Mouse (Mus musculus) heart, embryonic 10.5 days (tissue): ENCODE measurements around the gene Cfap97d1. TPM values are rescaled to one million over a fixed set of nuclear protein-coding genes. Genes with fewer than 3 reads are reported as not detected.
A peak's percentile ranks its signal among the peaks of the same experiment; 100 is the strongest.

Source experiments
- DNase-seq: peaks from one replicate; pipeline ENCODE4 v3.0.0-alpha.2; 2017; ENCODE audit warnings: low spot score
- H3K27ac ChIP-seq: fragments of 300-500 bp; sonication (generic); 2 replicates; pipeline ENCODE4 v1.5.1; 2016; ENCODE audit warnings: mild to moderate bottlenecking
- H3K27me3 ChIP-seq: fragments of 300-500 bp; sonication (generic); 2 replicates; pipeline ENCODE4 v1.6.1; 2016; ENCODE audit warnings: mild to moderate bottlenecking; ENCODE audit not compliant: poor library complexity, insufficient read depth, severe bottlenecking
- H3K36me3 ChIP-seq: fragments of 300-500 bp; sonication (generic); 2 replicates; pipeline ENCODE4 v1.6.1; 2016; ENCODE audit warnings: mild to moderate bottlenecking, moderate library complexity
- H3K4me1 ChIP-seq: fragments of 300-500 bp; sonication (generic); 2 replicates; pipeline ENCODE4 v1.6.1; 2016; ENCODE audit warnings: mild to moderate bottlenecking
- H3K4me3 ChIP-seq: fragments of 300-500 bp; sonication (generic); 2 replicates; pipeline ENCODE4 v1.5.1; 2016; ENCODE audit warnings: mild to moderate bottlenecking, moderate library complexity
- H3K9me3 ChIP-seq: fragments of 300-500 bp; sonication (generic); 2 replicates; pipeline ENCODE4 v1.6.1; 2016; ENCODE audit warnings: mild to moderate bottlenecking, moderate library complexity
- WGBS: fragments of 180-500 bp; shearing (Covaris S2); methylation state at CpG from one replicate; pipeline ENCODE4 v1.1.7; 2016; 5-methylcytosine and 5-hydroxymethylcytosine counted together
- polyA plus RNA-seq: library from polyadenylated mRNA; unstranded; fragments of >200 nt; fragmentation: Nextera tagmentation; extraction: Ambion mirVana; gene quantifications from 2 replicates; pipeline ENCODE4 v1.2.1, GENCODE M21; 2016

Cfap97d1 gene
- polyA plus RNA-seq = not detected in 2 replicates

DNA sequence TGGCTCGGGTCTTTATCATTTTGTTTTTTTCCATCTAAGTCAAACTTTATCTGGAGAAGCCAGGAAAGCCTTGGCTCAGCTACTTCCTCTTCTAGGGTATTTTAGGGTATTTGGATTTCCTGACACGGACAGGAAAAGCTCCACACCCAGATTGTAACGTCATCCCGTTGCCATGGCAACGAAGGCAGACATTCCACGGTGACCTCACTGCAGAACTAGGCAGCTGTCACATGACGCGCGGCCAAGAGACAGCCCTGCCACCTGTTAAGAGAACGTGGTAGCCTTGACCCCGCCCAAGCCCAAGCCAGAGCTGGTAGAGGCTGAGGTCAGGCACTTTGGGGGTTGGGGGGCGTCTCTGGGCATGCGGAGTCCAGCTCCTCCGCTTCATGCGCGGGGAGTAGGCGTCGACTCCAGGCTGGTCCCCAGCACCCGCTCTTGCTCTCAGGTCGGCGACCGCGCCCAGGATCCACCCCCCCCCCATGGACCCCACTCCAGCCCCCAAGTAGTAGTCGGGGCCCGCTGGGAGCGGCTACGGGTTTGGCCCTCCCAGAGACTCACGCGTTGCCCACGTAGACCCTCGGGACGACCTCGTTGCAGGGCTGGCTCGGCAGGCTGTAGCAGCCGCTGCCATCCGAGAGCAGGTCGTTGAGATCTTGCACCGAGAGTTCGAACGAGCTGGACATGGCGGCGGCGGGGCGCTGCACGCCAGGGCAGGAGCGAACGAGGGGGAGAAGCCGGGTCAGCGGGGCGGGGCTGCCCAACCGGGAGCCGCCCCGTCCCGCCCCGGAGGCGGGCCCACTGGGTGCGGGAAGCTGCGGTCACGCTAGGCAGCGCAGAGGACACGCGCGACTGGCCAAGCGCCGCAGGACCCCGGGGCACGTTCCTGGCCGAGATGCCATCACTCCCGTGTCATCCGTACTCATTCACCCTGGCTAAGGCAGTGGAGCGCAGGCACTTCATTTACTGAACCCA lies at the start of gene Cfap97d1:
TSS of gene Cfap97d1 (plus strand) at position 226 of the 972 bp plus-strand sequence.
- H3K36me3 ChIP-seq = peaks cover 26% of the 10 kb centered on the region
- H3K9me3 ChIP-seq = no peaks in the 10 kb centered on the region
- peaks cover 22% of the 10 kb centered on the region for H3K27me3 ChIP-seq
- peak within 1 kb of the TSS; percentile 87 for H3K4me3 ChIP-seq
- peaks cover 34% of the 10 kb centered on the region for H3K4me1 ChIP-seq
- H3K27ac ChIP-seq = peak within 1 kb of the TSS; percentile 96
- under 1% methylated on average over 71 of the region's 71 CpGs for WGBS
- DNase-seq = peak; percentile 98

- Histone ChIP-seq H3K27me3 (peaks cover 21% of the 10 kb centered on the region), H3K4me3 (no peak overlapping the region), H3K4me1 (peaks cover 38% of the 10 kb centered on the region), H3K9me3 (no peaks in the 10 kb centered on the region), H3K27ac (no peak overlapping the region), H3K36me3 (no peaks in the 10 kb centered on the region)
- DNase-seq = no peak
- WGBS = 89% methylated on average over 3 of the region's 3 CpGs
Observed at GRCm38 (mm10) chr11:101935743-101936142, 48.3 kb upstream of the Cfap97d1 start.

- Histone ChIP-seq H3K36me3 (no peaks in the 10 kb centered on the region), H3K27ac (no peak overlapping the region), H3K27me3 (peaks cover 21% of the 10 kb centered on the region), H3K9me3 (no peaks in the 10 kb centered on the region), H3K4me3 (peak overlapping the region; percentile 59), H3K4me1 (peaks cover 43% of the 10 kb centered on the region)
- WGBS = 27% methylated on average over 7 of the region's 7 CpGs
- DNase-seq = no peak
Observed at GRCm38 (mm10) chr11:101936421-101936820, 47.7 kb upstream of the Cfap97d1 start.

DNA sequence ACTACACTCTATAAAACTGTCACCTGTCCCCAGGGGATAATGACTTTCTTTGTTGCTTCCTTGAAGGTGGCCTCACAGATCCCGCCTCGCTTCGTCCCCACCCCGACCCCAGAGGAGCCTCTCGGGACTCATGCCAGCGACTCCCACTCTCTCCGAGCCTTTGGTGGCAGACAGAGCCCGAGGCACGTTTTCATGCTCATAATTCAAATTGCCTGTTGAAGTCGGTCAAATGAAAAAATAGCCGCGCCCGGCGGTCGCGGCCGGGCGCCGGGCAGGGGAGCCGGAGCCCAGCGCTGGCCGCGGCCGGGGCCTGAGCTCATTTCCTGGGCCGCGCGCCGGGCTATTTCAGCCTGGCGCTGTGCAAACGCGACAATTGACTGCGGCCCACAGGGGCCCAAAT lies 47.0 kb upstream of the Cfap97d1 start:
- under 1% methylated on average over 32 of the region's 32 CpGs for WGBS
- Histone ChIP-seq H3K27ac (peak overlapping the region; percentile 87), H3K4me3 (peak overlapping the region; percentile 59), H3K27me3 (peaks cover 21% of the 10 kb centered on the region), H3K9me3 (no peaks in the 10 kb centered on the region), H3K4me1 (peaks cover 39% of the 10 kb centered on the region), H3K36me3 (no peaks in the 10 kb centered on the region)
- no peak for DNase-seq

- Histone ChIP-seq H3K4me1 (peaks cover 13% of the 10 kb centered on the region), H3K4me3 (no peak overlapping the region), H3K27ac (no peak overlapping the region), H3K9me3 (no peaks in the 10 kb centered on the region), H3K36me3 (no peaks in the 10 kb centered on the region), H3K27me3 (peaks cover 17% of the 10 kb centered on the region)
- DNase-seq = no peak
- WGBS = 38% methylated on average over 3 of the region's 3 CpGs
Observed at GRCm38 (mm10) chr11:101943055-101943454, 41.0 kb upstream of the Cfap97d1 start.

- Histone ChIP-seq H3K27me3 (peaks cover 11% of the 10 kb centered on the region; the same call in 1 of the 2 replicates), H3K9me3 (no peaks in the 10 kb centered on the region), H3K4me1 (peaks cover 34% of the 10 kb centered on the region), H3K27ac (peak overlapping the region; percentile 69), H3K4me3 (no peak overlapping the region), H3K36me3 (no peaks in the 10 kb centered on the region)
- WGBS = 39% methylated on average over 5 of the region's 5 CpGs
- no peak for DNase-seq
Observed at GRCm38 (mm10) chr11:101946525-101946924, 37.6 kb upstream of the Cfap97d1 start.

DNA sequence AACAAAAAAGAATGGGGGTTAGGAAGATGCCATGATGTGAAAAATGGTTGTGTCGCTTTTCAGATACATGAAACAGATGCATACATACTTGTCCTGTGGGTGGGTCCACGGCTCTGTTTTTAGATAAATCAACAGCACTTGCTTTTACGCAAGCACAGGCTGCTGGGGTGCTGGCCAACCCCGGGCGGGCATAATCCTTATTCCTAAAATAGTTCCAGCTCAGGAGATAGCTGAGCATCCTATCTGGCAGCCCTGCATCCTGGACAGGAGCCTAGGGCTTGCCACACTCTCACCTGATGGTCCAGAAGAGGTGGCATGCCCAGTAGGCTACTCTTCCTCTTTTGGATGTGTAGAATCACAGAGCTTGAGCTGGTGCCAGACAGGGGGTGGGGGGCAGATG lies 34.1 kb upstream of the Cfap97d1 start:
- H3K36me3 ChIP-seq = no peaks in the 10 kb centered on the region
- 63% methylated on average over 5 of the region's 5 CpGs for WGBS
- peaks cover 14% of the 10 kb centered on the region; the same call in 1 of the 2 replicates for H3K27me3 ChIP-seq
- H3K27ac ChIP-seq = 0 out of 2 replicates have a peak overlapping the region, but pooled peaks have one; percentile 7
- H3K4me1 ChIP-seq = peaks cover 54% of the 10 kb centered on the region
- DNase-seq = no peak
- H3K4me3 ChIP-seq = no peak overlapping the region
- no peaks in the 10 kb centered on the region for H3K9me3 ChIP-seq

- peak overlapping the region; percentile 17 for H3K4me3 ChIP-seq
- peaks cover 47% of the 10 kb centered on the region for H3K4me1 ChIP-seq
- peaks cover 38% of the 10 kb centered on the region; the same call in 1 of the 2 replicates for H3K27me3 ChIP-seq
- H3K9me3 ChIP-seq = no peaks in the 10 kb centered on the region
- peak; percentile 86 for DNase-seq
- peak overlapping the region; percentile 37 for H3K27ac ChIP-seq
- no peaks in the 10 kb centered on the region for H3K36me3 ChIP-seq
- WGBS = 22% methylated on average over 24 of the region's 24 CpGs
Observed at GRCm38 (mm10) chr11:101952541-101953341, 31.3 kb upstream of the Cfap97d1 start.

GRCm38 (mm10) chr11:101953441-101953840 lies 30.6 kb upstream of the Cfap97d1 start:
- DNase-seq = no peak
- H3K4me1 ChIP-seq = peaks cover 44% of the 10 kb centered on the region
- H3K4me3 ChIP-seq = no peak overlapping the region
- no peaks in the 10 kb centered on the region for H3K36me3 ChIP-seq
- H3K27ac ChIP-seq = peak overlapping the region; percentile 37
- peaks cover 44% of the 10 kb centered on the region; the same call in 1 of the 2 replicates for H3K27me3 ChIP-seq
- 36% methylated on average over 4 of the region's 4 CpGs for WGBS
- no peaks in the 10 kb centered on the region for H3K9me3 ChIP-seq

- no peak for DNase-seq
- Histone ChIP-seq H3K9me3 (no peaks in the 10 kb centered on the region), H3K4me1 (peaks cover 12% of the 10 kb centered on the region), H3K27ac (no peak overlapping the region), H3K36me3 (no peaks in the 10 kb centered on the region), H3K4me3 (no peak overlapping the region), H3K27me3 (peaks cover 72% of the 10 kb centered on the region)
- 68% methylated on average over 5 of the region's 5 CpGs for WGBS
Observed at GRCm38 (mm10) chr11:101957476-101957875, 26.6 kb upstream of the Cfap97d1 start.

- Histone ChIP-seq H3K36me3 (no peaks in the 10 kb centered on the region), H3K9me3 (no peaks in the 10 kb centered on the region), H3K27me3 (peaks cover 96% of the 10 kb centered on the region), H3K4me1 (peaks cover 48% of the 10 kb centered on the region), H3K4me3 (peak overlapping the region; percentile 71), H3K27ac (peak overlapping the region; percentile 88; the same call in 1 of the 2 replicates)
- no peak for DNase-seq
- WGBS = 3% methylated on average over 11 of the region's 11 CpGs
Observed at GRCm38 (mm10) chr11:101963043-101963442, 21.0 kb upstream of the Cfap97d1 start.

GRCm38 (mm10) chr11:101963473-101964291 lies 20.4 kb upstream of the Cfap97d1 start:
- Histone ChIP-seq H3K9me3 (no peaks in the 10 kb centered on the region), H3K4me3 (peak overlapping the region; percentile 71), H3K4me1 (peaks cover 55% of the 10 kb centered on the region), H3K27me3 (peaks cover 95% of the 10 kb centered on the region), H3K36me3 (no peaks in the 10 kb centered on the region), H3K27ac (peak overlapping the region; percentile 88)
- peak; percentile 80 for DNase-seq
- WGBS = under 1% methylated on average over 78 of the region's 78 CpGs
